Mouse (Mus musculus) retina, postnatal 7 days (tissue): ENCODE results near the gene Zswim1.
"Not testable (repeated sequence)": the region's sequence is repeated elsewhere in the genome, so short reads cannot be mapped to it uniquely, and the experiment has no call there.

ENCODE experiments used
- DNase-seq: peaks from one replicate; pipeline ENCODE4 v3.0.0-alpha.2; 2012; ENCODE audit warnings: low read depth, low spot score

Zswim1 gene

GRCm38 (mm10) chr2:164866741-164867551, 44.5 kb downstream of the Zswim1 start:
- peak; percentile 65 for DNase-seq

GRCm38 (mm10) chr2:164867566-164867965, 45.1 kb downstream of the Zswim1 start:
- no peak for DNase-seq

- DNase-seq = no peak
Observed at GRCm38 (mm10) chr2:164868491-164868890, 46.0 kb downstream of the Zswim1 start.

- no peak for DNase-seq
Observed at GRCm38 (mm10) chr2:164871602-164872303, 49.3 kb downstream of the Zswim1 start.

- no peak for DNase-seq
Observed at GRCm38 (mm10) chr2:164873621-164874020, 51.1 kb downstream of the Zswim1 start.

GRCm38 (mm10) chr2:164874239-164874769, 51.8 kb downstream of the Zswim1 start:
- DNase-seq = no peak

- not testable (repeated sequence) for DNase-seq
Observed at GRCm38 (mm10) chr2:164875648-164876047, 53.2 kb downstream of the Zswim1 start.
